Mouse (Mus musculus) skeletal muscle tissue, adult 2 months (tissue): ENCODE measurements around the gene Olfr763.
"Not testable (repeated sequence)": the region's sequence is repeated elsewhere in the genome, so short reads cannot be mapped to it uniquely, and the experiment has no call there.

Experiments
- DNase-seq: peaks from one replicate; pipeline ENCODE4 v3.0.0-alpha.2; 2012; ENCODE audit warnings: low read depth, low spot score

Gene Olfr763

GRCm38 (mm10) chr10:129039796-129040195, 29.2 kb downstream of the Olfr763 start, which contains the start of gene Olfr764-ps1:
Gene Olfr764-ps1, minus strand, starts transcription at chr10:129039896.
- DNase-seq = no peak

GRCm38 (mm10) chr10:129049898-129050297, 39.3 kb downstream of the Olfr763 start, which contains the start of gene Olfr765:
Gene Olfr765, minus strand, starts transcription at chr10:129049998.
- DNase-seq = not testable (repeated sequence)
